Mouse (Mus musculus) lung, adult 2 months (tissue): ENCODE data around the gene Sspo.
A peak's percentile ranks its signal among the peaks of the same experiment; 100 is the strongest.

Experiments used
- CTCF ChIP-seq: fragments of 200-500 bp; IDR thresholded peaks from 2 replicates; pipeline ENCODE4 v1.5.1; 2011; ENCODE audit warnings: mild to moderate bottlenecking, low read length, control low read depth; ENCODE audit not compliant: insufficient read depth
- POLR2A ChIP-seq: fragments of 200-500 bp; IDR thresholded peaks from 2 replicates; pipeline ENCODE4 v1.6.1; 2011; ENCODE audit warnings: low read depth, mild to moderate bottlenecking, control low read depth, low read length, borderline replicate concordance; ENCODE audit errors: extremely low read depth

DNA sequence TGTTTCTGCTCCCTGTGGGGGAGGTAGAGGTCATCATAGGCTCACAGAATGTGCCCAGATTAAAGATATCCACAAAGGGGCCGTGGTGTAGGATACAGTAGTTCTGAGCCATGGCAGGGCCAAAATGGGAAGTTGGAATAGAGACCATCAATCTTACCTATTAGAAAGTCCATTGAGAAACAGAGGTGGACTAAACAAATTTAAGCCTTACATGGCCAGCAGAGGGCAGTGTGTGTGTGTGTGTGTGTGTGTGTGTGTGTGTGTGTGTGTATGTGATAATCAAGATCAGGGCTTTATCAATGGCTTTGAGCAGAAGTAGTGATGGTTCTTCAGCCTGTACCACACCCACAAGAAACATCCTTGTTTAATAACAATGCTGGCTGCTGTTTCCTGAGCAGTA is 98.2 kb downstream of the Sspo start:
- TF ChIP-seq POLR2A: no peak
- TF ChIP-seq CTCF: peak; percentile 37; the same call in 1 of the 2 replicates
